Mouse (Mus musculus) inflammation-experienced regulatory T-cells, adult 6 months (primary cell): ENCODE data around the gene Fam178b. TPM values are rescaled to one million over a fixed set of nuclear protein-coding genes. Genes with fewer than 3 reads are reported as not detected.
"Not testable (repeated sequence)": the region's sequence is repeated elsewhere in the genome, so short reads cannot be mapped to it uniquely, and the experiment has no call there.

Experiments
- ATAC-seq: one replicate; pipeline ENCODE4 v1.8.0; 2017
- polyA plus RNA-seq, 3 experiments: library from polyadenylated mRNA; unstranded; fragments of 100-300 nt; shearing (Covaris generic); gene quantifications; one replicate each; pipeline ENCODE4 v1.2.1; 2017

Fam178b gene
- polyA plus RNA-seq, 3 experiments from 2014 or later = 0.40 TPM; not detected in 2

DNA sequence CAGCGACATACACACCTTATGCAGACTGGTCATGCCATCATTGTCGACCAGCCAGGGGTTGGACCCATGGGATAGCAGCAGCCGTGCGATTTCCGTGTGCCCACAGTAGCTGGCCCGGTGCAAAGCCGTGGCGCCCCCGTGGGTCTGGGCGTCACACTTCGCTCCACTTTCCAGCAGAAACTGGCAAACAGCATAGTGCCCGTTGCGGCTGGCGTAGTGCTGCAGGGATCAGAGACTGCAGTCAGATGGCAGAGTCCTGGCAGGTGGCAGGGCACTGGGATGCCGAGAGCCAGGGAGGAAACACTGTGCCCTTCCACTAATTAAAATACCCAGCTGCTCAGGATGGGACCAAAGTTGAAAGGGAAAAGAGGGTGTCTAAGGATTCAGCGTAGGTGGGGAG is 141.1 kb downstream of the Fam178b start:
- no peak for ATAC-seq

DNA sequence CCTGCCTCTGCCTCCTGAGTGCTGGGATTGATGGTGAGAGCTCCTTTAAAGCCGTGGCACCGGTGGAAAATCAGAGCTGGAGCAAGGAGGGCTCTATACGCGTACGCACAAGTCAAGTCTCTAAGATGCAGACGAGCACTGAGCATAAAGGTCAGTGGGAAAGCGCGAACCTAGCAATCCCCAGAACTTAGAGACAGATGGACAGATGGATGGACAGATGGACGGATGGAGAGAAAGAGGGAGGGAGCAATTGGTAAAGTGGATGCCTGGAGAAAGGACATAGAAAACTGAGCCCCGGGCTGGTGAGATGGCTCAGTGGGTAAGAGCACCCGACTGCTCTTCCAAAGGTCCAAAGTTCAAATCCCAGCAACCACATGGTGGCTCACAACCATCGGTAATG is 142.2 kb downstream of the Fam178b start:
- no peak for ATAC-seq

DNA sequence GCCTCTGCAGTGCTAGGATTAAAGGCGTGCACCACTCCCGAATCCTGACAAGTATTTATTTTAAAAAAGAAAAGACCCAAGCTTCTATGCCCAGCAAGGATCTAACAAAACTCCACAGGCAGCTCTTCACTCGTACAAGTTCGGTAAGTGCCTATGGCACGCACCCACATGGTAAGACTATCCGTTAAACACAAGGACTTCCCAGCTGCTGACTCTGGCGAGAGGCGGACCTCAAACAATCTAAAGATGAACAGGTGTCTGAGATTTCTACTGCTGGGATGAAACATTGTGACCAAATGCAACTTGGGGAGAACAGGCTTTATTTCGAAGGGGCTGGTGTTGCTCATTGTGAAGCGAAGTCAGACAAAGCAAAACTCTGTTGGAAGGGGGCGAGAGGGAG is 142.9 kb downstream of the Fam178b start:
- ATAC-seq = no peak

DNA sequence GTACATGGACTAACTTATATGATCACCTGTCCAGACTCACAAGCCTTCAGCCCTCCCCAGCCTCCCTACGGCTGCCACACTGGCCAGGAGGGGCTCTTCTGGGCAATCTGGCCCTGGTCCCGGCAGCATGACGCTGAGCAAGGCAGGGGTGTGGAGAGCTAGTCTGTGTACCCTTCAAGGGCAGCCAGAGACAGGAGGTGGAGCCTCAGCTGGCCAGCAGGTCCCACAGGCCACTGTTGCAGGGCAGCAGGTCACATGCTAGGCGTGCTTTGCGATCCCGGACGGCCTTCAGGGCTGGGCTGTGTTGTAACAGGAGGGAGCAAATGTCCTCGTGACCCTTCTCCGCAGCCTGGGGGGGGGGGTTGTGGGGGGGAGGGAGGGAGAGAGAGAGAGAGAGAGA is 143.8 kb downstream of the Fam178b start, which contains the start of gene Gm42417:
Gene Gm42417, minus strand, starts transcription at position 244 of the 400 bp plus-strand sequence.
- ATAC-seq = no peak

DNA sequence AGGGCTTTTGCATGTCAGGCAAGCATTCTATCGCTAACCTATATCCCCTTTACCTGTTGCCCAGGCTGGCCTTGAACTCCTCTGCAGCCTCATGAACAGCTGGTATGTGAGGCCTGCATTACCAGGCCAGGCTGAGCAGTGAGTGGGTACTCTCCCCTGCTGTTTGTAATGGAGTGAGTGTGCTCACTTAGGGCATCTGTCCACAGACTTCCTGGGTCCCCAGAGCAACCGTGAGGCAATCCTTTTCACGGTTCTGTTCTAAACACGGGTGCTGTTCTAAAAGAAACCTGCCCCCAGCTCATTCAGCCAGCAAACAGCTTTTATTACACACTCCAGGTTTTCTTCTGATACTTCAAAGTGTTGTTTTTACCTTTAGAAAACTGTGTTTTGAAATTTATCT is 144.3 kb downstream of the Fam178b start:
- no peak for ATAC-seq

DNA sequence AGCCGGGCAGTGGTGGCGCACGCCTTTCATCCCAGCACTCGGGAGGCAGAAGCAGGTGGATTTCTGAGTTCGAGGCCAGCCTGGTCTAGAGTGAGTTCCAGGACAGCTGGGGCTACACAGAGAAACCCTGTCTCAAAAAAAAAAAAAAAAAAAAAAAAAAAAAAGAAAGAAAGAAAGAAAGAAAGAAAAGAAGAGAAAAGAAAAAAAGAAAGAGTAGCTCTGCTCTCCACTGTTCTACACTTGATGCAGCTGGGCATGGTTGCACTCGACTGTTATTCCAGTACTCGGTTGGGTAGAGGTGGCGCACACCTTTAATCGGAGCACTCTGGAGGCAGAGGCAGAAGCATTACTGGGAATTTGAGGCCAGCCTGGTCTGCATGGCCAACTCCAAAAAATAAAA is 146.2 kb downstream of the Fam178b start, which contains the start of gene Ankrd23:
Gene Ankrd23, minus strand, starts transcription at position 101 of the 400 bp plus-strand sequence.
- ATAC-seq = not testable (repeated sequence)

DNA sequence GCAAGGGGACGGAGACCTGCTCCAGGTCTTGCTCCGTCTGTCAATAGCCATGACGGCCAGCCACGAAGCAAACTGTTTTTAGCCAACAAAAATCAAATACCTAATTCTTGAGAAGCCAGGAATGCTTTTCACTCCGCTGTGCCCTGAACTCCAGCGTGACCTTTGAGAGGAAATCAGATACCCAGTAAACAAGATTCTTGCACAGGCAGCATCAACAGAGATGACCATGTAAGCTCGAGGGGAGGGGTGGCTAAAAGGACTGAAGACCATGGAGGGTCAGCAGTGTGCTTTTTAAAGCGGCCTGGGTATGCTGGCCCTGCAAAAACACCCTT is 146.6 kb downstream of the Fam178b start:
- no peak for ATAC-seq

DNA sequence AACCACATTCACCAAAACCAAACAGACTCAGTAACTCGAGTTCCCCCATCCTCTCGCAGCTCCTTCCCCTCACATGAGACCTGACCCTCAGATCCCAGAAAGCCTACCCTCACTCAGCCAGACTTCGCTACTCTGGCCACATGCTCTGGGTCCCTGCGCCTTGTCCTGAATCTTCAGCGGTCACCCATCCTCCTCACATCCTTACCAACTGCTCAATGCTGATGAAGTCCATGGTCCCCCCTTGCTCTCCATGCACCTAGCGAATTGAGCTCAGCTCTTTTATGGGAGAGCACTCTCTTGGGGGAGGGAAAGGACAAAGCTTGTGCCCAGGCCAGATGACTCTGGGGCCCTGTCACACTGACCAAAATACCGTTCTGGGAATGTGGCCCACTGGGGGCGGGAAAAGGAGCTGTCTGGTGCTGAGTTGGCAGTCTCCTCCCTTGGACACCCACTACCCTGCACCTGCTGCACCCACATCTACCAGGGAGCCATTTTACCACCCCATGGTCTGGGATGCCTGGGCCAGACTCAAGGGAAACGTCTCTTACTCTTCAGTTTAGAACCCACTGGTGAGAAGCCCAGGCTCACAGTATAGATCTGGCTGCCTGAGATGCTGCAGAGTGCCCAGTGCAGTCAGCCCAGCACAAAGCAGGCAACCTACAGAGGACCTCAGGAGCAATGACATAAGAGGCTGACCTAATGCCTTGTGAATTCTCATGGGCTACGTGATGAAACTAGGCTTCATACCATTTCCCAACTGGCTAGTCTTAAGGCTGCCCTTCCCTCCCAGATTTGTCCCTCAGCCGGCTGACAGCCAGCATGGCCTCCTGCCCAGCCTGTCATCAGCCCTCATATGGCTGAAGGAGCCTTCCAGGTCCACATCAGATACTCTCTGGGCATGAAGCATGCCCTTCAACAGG is 147.2 kb downstream of the Fam178b start:
- no peak for ATAC-seq

DNA sequence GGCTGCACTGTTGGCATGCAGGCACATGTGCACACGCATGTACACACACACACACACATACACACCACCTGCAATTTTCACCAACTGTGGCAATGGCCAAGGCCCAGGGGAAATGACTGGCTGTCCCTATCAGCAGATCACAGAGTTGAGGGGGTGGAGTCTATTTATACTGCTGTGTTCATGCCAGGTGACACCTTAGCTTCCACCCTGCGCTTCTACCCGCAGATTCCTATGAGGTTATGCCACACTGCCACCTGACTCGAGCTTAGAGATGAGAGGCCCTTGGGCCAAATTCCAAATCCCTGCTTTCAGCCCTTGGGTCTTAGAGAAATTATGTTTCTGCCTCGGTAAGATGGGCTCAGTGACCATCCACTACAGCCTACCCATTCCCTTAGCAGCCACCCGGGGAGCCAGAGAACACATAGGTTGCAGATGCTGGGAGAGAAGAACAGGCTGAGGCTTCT is 148.4 kb downstream of the Fam178b start:
- ATAC-seq = no peak

DNA sequence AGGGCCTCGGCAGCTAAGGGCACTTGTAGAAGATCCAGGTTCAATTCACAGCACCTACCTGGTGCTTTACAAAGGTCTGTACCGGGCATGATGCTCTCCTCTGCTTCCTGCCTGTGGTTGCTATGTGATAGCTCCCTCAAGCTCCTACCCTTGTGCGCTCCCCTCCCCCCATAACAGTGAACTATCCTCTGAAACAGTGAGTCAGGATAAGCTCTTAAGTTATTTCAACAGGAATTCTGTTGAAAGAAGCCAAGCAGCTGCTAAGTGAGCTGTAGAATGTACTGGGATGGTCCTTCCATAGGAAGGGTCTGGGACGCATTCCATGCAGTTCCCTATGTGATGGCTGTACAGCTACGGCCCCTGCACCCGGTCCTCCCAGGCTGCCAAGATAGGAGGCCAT is 149.4 kb downstream of the Fam178b start:
- no peak for ATAC-seq

DNA sequence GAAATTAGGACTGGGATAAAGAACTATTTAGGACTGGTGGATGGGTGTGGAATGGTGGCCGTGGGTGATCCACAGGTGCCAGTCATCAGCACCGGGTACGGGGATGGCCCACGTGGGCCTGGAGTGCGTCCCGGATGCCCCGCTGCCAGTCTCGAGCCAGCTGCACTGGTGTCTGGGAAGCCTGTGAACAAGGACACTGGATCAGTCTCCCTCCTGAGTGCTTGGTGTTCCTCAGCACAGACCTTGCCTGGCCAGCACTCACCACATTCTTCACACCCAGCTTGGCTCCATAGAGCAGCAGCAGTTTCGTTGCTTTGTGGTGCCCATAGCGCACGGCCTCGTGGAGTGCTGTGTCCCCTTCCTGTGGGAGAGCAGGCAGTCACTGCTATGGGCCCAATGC is 151.5 kb downstream of the Fam178b start:
- no peak for ATAC-seq

DNA sequence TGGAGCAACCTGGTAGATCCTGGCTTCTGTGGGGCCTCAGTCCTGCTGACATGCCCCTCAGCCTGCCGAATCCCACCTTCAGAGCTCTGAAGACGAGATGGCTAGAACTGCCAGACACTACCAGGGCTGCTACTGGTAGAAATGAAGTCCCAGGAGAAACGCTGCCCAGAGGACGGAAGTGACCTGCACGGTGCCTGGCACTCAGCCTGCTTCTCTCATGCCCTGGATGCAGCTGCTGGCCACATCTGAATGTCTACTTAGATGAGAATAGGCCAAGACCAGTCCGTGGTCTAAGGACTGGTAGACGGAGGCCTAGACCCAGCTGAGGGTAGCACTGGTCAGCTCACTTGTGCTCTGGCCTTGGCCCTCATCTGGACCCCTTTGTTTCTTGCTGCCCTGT is 152.0 kb downstream of the Fam178b start:
- ATAC-seq = no peak

DNA sequence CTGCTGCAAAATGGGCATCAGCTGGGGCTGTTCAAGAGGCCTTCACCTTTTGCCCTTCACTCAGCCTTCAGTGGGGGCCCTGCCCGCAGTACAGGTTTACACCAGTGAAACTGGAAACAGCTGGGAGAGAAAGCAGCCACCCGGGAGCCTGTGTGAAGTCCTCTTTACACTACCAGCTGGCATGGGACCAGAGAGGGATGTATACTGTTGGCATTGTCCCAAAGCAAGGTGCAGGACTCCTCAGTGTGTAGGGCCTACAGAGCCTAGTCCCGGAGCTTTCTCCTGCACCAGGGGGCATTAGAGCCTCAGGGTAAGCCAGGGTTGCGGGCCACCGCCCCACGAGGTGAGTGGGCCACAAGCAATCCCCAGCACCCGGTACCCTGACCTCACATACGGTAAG is 152.5 kb downstream of the Fam178b start:
- ATAC-seq = no peak

DNA sequence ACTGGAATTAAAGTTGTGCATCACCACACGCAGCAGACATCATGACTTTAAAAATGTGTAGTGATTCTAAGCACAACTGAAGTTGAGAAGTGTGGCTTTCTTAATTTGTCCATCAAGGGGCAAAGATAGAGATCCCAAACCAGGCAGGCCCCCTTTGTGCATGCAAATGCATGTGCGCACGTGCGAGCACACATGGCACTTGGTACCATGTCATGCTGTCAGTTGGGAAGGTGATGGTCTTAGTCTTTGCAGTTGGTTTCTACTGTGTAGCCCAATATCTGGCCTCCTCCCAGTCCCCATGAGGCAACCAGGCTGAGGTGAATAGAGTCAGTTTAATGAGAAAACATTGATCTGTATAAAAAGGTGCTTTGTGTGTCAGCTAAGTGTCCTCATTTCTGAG is 153.1 kb downstream of the Fam178b start:
- ATAC-seq = no peak

DNA sequence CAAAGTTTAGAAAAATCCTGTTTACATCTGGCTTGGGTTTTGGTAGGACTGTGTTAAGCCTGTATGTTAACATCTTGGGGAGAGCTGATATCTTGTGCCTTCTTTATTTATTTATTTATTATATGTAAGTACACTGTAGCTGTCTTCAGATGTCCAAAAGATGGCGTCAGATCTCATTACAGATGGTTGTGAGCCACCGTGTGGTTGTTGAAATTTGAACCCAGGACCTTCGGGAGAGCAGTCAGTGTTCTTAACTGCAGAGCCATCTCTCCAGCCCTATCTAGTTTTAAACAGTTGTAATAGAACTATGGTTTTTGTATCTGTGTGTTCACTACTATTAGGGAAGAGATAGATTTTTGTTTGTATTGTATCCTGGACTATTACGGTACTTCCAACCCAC is 153.7 kb downstream of the Fam178b start:
- ATAC-seq = no peak

DNA sequence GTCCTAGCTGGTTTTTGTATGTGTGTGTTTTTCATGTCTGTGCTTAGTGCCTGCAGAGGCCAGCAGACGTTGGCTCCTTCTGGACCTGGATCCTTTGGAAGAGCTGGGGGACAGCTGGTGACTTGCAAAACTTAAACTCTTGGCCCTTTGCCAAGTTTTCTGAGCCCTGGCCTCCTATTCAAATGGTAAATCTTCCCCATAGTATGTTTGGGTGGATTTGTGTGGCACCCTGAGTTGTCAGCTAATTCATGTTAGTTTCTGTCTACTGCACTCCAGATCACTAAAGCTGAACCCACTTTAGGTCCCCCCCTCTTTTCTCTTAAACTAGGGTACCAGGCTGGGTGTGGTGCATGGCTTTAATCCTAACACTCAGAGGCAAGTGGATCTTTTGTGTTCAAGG is 154.6 kb downstream of the Fam178b start:
- no peak for ATAC-seq

DNA sequence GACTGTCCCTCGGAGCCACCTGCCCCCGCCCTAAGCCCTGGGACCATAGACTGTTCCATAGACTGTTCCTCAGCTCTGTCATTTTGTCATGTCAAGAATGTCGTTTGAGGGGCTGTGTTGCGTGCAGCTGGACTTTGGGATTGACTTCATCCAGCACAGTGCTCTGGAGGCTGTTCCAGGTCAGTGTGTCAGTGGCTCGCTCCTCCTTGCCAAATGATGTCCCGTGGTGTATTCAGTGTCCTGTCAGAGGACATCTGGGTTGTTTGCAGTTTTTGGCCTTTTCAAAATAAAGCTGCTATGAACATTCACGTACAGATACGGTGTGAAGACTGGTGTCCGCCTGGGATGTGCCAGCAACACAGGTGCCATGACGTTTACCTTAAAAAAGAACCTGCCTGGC is 156.1 kb downstream of the Fam178b start:
- ATAC-seq = no peak

DNA sequence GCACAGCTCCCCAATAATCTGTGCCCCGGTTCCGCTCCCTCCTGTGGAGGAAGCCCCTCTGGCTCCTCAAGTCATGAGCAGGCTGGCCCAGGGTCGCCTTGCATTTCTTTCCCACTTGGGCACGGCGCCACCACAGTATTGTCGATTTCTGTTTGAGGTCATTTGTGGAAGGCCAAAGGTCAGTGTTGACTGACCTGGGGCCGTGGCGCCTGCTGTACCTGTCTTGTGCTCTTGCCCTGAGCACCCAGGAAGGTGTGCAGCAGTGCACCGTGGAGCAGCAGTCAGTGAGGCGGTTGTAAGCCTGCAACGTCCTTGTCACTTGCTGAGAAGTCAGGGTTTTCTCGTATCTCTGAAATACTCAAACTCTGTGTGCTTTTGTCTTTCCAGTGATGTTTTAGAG is 157.2 kb downstream of the Fam178b start:
- ATAC-seq = no peak

DNA sequence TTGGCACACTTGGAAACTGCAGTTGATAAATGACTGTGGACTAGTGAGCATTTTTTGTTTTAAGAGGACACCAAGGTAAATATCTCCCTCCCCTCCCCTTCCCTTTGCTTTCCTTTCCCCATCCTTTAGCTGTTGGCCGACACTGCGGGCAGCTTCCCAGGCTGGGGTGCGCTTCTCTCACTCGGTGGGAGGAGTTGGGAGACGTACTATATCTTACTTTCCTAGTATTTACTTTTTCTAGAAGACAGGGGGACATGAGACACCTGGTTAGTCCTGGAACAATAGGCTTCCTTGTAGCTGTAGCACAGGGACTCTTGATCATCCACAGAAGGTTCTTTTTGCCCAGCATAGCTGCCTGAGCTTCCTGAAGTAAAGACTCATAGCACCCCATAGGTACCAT is 158.9 kb downstream of the Fam178b start:
- no peak for ATAC-seq

DNA sequence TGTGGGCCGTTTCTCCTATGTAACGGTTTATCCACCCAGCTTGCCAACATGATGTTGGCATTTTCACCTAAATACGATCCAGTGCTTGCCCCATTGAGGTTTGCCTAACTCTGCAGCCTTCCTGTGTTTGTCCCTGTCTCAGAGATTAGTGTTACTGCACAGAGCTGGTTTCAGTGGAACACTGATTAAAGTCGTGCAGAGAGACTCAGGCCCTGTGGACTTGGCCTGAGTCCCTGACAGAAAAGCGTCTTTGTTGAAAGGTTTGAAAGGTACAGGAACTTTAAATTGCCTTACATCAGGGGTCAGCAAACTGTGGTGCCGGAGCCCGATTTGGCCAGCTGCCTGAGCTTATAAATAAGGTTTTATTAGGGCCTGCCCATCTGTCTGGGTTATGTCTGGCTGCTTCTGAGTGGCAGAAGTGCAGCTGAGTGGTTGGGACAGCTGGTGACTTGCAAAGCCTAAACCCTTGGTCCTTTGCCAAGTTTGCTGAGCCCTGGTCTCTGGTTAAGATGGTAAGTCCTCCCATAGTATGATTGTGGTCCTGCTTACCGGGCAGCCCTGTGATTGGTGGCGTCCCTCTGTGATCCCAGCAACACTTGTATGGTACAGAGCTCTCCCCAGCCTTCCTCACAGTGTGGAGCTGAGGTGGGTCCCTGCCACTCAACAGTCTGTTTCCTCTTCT is 159.5 kb downstream of the Fam178b start:
- ATAC-seq = no peak

DNA sequence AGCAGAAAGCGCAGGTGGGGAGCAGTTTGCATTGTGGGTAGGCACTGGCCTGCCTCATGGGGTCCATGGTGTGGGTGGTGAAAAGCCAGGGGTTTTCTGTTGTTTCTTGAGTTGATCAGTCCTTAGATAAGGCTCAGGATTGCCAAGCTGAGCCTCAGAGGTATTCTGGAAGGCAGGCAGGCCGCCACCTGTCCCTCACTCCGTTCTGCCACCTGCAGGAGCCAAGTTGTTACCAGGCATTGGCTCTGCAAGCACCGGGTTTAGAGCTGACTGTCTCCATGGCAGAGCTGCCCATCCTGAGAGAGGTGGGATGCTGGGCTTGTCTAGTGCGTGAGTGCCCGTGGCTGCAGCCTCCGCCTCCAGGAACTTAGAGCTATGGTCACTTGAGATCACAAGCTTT is 160.8 kb downstream of the Fam178b start:
- no peak for ATAC-seq

DNA sequence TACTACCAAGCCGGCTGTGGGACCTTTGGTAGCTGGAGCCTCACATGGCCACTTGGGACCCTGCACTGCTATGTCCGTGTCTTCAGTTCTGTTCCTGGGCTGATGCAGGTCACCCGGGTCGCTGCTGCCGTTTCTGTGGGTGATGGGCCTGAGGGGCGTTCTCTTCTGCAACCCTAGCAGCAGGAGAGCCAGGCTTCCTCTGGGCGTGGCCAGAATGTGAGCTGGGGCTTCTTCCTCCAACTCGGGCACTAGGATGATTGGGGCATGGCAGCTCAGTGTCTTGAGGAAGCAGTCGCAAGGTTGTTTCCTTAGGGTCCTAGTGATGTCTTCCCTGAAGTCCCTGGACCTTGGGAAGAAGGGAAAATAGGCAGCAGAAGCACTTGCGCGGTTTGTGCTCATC is 163.4 kb downstream of the Fam178b start:
- ATAC-seq = no peak

DNA sequence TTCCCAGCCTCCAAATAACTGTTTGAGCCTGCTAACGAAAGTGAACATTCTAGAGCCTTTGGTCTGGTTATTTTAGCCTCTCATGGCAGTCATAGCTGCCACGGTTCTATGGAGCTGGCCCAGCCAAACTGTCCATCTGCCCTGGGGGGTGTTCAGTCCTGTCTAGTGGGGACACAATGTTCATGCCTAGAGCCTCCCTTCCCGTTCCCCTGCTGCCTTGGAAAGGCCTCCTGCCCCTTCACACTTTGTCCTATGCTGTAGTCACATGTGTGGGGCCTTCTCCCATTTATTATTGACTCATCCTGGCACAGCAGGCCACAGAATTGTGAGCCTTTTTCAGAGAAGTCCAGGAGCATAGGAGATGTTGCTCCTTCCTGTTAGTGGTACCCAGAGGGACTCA is 164.7 kb downstream of the Fam178b start:
- ATAC-seq = no peak

DNA sequence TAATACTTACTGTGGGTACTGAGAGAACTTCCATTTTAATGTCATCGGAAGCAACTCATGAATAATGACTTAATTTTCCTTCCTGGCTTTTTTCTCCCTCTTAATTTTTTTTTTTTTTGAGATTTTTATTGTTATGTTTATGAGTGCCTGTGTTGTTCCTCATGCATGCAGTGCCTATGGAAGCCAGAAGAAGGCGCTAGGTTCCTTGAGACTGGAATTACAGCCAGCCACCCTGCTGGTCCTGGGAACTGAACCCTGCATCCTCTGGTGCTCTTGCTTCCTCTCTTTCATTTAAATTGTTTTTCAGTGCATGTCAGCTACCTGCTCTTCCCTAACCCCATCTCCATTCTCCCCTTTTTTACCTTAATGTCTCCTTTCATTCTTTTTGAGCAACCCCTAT is 169.3 kb downstream of the Fam178b start:
- no peak for ATAC-seq
